Mouse (Mus musculus) megakaryocyte, embryonic 14.5 days (primary cell): ENCODE data around the gene Zic4. TPM values are rescaled to one million over a fixed set of nuclear protein-coding genes. Genes with fewer than 3 reads are reported as not detected.

Experiments used
- H3K27me3 ChIP-seq: replicated peaks from 2 replicates; pipeline ENCODE3; 2012; ENCODE audit warnings: inconsistent platforms
- H3K36me3 ChIP-seq: replicated peaks from 2 replicates; pipeline ENCODE3; 2012; ENCODE audit warnings: low read length, inconsistent platforms, mixed read lengths
- H3K4me1 ChIP-seq: 2 replicates; pipeline ENCODE4 v1.6.1; 2012; ENCODE audit warnings: inconsistent platforms
- H3K4me3 ChIP-seq: replicated peaks from 2 replicates; pipeline ENCODE3; 2012; ENCODE audit warnings: moderate library complexity, mild to moderate bottlenecking, inconsistent platforms
- H3K9me3 ChIP-seq: 2 replicates; pipeline ENCODE4 v1.6.1; 2012; ENCODE audit warnings: inconsistent platforms
- FLI1 ChIP-seq: IDR thresholded peaks from 2 replicates; pipeline ENCODE4 v1.6.1; 2012; ENCODE audit warnings: low read length, inconsistent platforms, mixed read lengths
- GATA1 ChIP-seq: IDR thresholded peaks from 3 replicates; pipeline ENCODE4 v1.6.1; 2012; ENCODE audit warnings: mixed read lengths, low read length, inconsistent platforms, borderline replicate concordance
- polyA plus RNA-seq: library from polyadenylated mRNA; stranded (reverse); fragments of >175 nt; gene quantifications from 2 replicates; pipeline ENCODE4 v1.2.3, GENCODE M21; 2012; ENCODE audit warnings: low replicate concordance; ENCODE audit not compliant: insufficient read depth

Gene Zic4
- polyA plus RNA-seq, 1 experiment: not detected

DNA sequence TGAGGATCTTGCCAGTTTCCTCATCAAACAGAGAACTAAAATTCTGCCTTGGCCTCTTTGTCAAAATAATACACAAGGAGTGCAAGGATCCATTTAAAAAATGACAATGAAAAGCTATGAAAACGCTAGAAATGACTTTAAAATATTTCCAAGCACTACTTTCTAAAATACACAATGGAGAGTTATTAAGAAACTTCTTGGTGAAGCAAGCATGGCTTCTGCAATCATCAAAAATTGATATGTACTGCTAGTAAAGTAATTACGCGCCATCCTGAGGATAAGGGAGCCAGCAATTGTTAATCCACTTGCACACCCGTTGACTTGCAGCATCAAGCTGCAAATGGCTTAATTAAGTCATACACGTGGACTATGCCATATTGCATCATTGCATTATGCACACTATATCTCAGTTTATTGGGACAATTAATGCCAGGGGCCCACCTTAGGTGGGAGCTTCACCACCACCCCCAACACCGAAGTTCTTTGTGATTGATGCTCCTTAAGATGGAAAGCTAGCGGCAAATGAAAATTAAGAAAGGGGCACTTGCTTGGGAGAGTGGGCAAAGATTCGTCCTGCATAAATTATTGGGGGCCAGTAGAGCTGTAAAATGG, 38.4 kb downstream of the Zic4 start:
- H3K36me3 ChIP-seq: no peaks in the 10 kb centered on the region
- peaks cover 75% of the 10 kb centered on the region for H3K27me3 ChIP-seq
- TF ChIP-seq GATA1 (no peak), FLI1 (no peak)
- peaks cover 6% of the 10 kb centered on the region; the same call in 1 of the 2 replicates for H3K9me3 ChIP-seq
- no peak overlapping the region for H3K4me3 ChIP-seq
- no peaks in the 10 kb centered on the region; the same call in 1 of the 2 replicates for H3K4me1 ChIP-seq

DNA sequence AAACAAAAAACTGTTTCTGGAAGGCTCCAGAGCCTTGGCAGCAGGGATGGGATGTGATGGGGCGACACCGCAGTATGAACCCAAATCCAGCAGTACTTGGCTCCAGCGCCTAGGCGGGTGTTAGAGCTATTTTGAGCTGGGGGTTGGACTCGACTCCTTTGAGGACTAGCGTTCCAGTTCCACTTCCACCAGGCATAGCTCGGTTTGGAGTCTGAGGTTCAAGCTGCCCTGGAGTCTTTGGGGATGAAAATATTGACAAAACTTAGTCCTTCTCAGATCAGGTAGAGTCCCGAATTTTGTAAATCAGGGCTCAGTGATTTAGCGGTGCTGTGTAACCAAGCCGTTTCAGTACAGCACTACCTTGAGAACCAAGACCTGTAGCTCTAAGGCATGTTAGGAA, 39.3 kb downstream of the Zic4 start:
- Histone ChIP-seq H3K9me3 (peaks cover 13% of the 10 kb centered on the region; the same call in 1 of the 2 replicates), H3K4me1 (peaks cover 4% of the 10 kb centered on the region; the same call in 1 of the 2 replicates), H3K4me3 (no peak overlapping the region), H3K36me3 (no peaks in the 10 kb centered on the region), H3K27me3 (peaks cover 75% of the 10 kb centered on the region)
- TF ChIP-seq FLI1 (no peak), GATA1 (no peak)

DNA sequence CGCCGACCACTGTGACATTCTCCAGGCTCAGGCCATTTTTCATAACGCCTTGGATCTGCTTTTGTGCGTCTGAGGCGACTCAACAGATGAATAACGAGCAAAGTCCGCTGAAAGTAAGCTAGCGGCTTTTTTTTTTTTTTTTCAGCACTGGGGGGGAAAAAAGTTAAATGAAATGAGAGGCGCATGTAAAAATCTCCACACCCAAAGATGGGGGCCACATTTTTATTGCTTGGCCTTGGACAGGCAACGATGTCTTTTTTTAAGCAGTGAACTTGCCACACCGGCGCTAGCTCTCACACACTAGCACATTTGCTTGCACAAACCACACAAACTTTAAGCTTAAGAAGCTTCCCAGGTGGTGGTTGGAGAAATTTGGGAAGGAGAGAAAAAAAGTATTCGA, 42.0 kb downstream of the Zic4 start:
- no peak overlapping the region for H3K4me3 ChIP-seq
- H3K4me1 ChIP-seq: peaks cover 4% of the 10 kb centered on the region; the same call in 1 of the 2 replicates
- H3K9me3 ChIP-seq: peaks cover 13% of the 10 kb centered on the region; the same call in 1 of the 2 replicates
- H3K27me3 ChIP-seq: peaks cover 67% of the 10 kb centered on the region
- TF ChIP-seq FLI1 (no peak), GATA1 (no peak)
- H3K36me3 ChIP-seq: no peaks in the 10 kb centered on the region

DNA sequence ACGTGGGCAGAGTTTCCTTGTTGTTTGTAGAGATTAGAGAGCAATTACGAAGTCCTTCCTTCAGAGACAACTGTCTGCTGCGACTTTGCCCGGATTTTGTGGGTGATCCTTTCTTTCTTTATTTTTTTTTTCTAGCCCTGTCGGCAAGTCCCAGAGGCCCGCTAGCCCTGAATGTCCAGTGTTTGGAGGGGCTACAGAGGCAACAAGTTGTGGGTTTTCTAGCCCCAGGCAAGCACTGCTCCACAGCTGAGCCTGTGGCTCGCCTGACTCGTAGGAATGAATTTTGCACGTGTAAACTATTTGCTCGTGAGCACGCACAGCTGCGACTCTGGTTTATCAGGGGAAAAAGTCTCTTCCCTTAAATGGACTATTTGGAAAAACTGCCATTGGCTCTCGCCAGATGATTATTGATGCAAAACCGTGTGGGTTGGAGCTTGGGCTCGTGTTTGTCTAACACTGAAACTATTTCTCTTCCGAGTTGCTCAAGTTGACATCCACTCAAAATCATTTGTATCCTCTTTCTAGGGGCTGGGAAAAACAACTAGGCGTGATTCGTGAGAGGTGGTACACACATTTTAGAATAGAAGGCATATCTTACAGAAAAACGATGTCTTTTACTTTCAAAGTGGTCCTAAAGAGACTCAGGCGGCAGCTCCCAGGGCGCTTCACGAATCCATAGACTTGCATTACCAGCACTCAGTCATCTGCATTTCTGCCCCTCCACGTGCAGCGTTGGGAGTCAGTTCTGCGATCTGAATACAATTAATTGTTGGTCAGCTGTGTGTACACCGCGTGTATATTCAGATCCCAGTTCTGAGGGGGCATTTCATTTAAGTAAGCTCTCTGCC, 42.9 kb downstream of the Zic4 start:
- peaks cover 4% of the 10 kb centered on the region; the same call in 1 of the 2 replicates for H3K4me1 ChIP-seq
- TF ChIP-seq GATA1: no peak
- H3K9me3 ChIP-seq: peaks cover 13% of the 10 kb centered on the region; the same call in 1 of the 2 replicates
- H3K36me3 ChIP-seq: no peaks in the 10 kb centered on the region
- H3K27me3 ChIP-seq: peaks cover 66% of the 10 kb centered on the region
- no peak overlapping the region for H3K4me3 ChIP-seq

DNA sequence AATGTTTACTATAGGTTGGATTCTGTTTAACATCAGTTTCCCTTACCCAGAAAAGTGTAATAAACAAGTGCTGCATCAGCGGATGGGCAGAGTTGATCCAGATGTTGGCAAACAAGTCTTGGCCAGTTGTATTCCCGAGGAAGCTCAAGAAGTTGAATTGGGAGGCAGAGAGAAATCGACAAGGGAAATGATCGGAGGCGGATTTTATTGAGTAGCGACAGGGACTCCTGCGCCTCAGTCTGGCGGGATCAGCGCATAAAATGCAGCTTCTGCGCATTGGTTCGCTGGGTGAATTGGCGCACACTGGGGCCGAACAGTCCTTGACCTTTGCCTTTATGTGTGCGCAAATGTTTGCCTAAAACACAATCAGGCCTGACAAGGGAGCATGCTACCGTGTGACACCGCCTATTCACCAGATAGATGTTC, 43.6 kb downstream of the Zic4 start:
- Histone ChIP-seq H3K4me1 (peaks cover 4% of the 10 kb centered on the region; the same call in 1 of the 2 replicates), H3K9me3 (peaks cover 13% of the 10 kb centered on the region; the same call in 1 of the 2 replicates), H3K36me3 (no peaks in the 10 kb centered on the region), H3K27me3 (peaks cover 63% of the 10 kb centered on the region), H3K4me3 (peak overlapping the region; percentile 35)
- no peak for TF ChIP-seq FLI1
- TF ChIP-seq GATA1: no peak

DNA sequence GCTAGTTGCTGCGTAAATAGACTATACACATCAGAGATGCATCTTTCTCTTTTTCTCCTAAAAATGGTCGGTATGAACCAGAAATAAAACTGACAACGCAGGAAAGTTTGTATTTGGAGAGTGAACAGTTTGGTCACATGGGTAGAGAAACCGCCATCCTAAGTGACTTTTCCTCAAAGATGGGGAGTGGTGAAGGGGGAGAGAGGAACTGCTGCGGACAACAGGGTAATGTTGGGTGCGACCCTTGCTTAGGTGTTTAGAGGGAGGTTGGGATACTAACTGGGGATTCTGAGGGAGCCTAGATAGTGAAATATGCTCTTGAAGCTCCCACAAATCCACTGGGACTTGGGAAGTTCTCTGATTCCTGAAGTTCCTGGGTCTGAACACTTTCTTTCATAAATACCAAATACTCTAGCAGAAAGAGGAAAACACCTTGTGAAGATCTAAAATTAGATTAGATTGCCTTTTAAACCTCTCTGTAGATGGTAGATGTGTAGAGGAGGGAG, 44.1 kb downstream of the Zic4 start:
- H3K36me3 ChIP-seq: no peaks in the 10 kb centered on the region
- H3K9me3 ChIP-seq: peaks cover 13% of the 10 kb centered on the region; the same call in 1 of the 2 replicates
- H3K4me1 ChIP-seq: peaks cover 4% of the 10 kb centered on the region; the same call in 1 of the 2 replicates
- no peak for TF ChIP-seq FLI1
- TF ChIP-seq GATA1: no peak
- no peak overlapping the region for H3K4me3 ChIP-seq
- H3K27me3 ChIP-seq: peaks cover 59% of the 10 kb centered on the region

DNA sequence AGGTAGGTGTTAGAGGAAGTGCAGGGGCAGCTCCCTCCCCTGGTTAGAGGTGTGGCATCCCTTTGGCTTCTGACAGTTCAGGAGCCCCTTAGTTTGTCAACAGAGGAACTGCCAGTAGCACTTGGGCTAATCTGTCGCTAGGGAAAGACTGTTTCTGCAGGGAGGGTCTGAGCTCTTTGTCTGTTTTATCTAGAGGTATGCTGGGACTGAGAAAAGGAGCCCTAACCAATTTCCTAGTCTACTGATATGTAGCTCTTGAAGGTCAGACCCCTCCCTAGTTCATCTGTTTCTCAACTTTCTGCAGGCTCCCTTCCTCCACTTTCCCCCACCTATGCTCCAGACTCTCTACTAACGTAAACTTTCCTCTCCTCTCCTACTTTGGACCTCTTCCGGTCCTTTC, 47.6 kb downstream of the Zic4 start:
- Histone ChIP-seq H3K27me3 (peaks cover 34% of the 10 kb centered on the region), H3K4me3 (no peak overlapping the region), H3K4me1 (peaks cover 4% of the 10 kb centered on the region; the same call in 1 of the 2 replicates), H3K9me3 (peaks cover 10% of the 10 kb centered on the region; the same call in 1 of the 2 replicates), H3K36me3 (no peaks in the 10 kb centered on the region)
- no peak for TF ChIP-seq FLI1
- TF ChIP-seq GATA1: no peak

DNA sequence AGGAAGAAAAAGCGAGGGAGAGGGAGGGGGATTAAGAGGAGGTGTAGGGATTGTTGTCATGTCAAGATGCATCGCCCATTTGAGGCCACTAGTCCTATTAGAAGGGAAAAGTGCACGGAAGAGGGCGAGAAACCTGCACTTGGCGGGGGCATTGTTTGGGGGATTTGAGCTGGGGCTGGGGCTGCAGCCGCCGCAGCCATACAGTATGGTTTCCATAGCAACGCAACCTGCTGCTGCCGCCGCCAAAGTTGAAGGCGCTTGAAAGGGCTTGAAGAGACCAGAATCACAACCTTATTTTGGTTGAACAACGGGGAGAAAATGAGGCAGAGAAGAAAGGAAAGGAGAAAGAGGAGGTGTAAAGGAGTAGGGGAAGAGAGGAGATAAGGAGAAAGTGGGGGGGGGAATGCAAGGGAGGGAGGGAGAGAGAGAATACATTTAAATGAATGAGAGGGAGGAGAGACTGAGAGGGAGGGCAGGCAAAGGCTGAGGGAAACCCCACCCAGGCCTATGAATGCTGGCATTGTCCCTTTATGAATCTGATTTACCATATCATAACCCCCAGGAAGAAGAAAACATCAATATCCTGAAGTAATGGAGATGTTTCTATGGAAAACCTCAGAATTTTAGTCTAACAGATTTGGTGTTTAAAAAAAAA, 51.9 kb downstream of the Zic4 start:
- H3K4me3 ChIP-seq: no peak overlapping the region
- H3K36me3 ChIP-seq: no peaks in the 10 kb centered on the region
- H3K9me3 ChIP-seq: no peaks in the 10 kb centered on the region
- peaks cover 18% of the 10 kb centered on the region for H3K27me3 ChIP-seq
- TF ChIP-seq FLI1: no peak
- TF ChIP-seq GATA1: no peak
- H3K4me1 ChIP-seq: no peaks in the 10 kb centered on the region

DNA sequence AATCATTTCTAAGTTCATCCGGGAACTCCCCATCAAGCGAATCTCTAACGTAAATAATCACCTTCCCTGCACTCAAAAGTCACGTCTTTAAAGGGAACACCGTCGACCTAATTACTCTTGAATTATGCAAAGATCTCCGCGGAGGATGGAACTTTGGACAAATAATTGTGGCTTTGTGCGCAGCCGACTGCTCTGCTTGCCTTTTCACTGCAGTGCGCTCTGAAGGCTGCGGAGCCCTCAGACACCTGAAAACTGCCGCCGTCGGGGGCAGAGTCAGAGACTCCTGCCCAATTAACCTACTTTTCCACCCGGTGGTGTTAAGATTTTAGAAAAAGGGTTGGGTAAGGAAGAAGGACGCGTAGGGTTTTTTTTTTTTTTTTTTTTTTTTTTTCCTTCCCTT, 58.2 kb downstream of the Zic4 start:
- no peaks in the 10 kb centered on the region for H3K36me3 ChIP-seq
- H3K27me3 ChIP-seq: peaks cover 11% of the 10 kb centered on the region
- no peak overlapping the region for H3K4me3 ChIP-seq
- TF ChIP-seq GATA1: no peak
- TF ChIP-seq FLI1: no peak
- H3K4me1 ChIP-seq: no peaks in the 10 kb centered on the region
- H3K9me3 ChIP-seq: no peaks in the 10 kb centered on the region

Other genes starting within 250 kb of the Zic4 start
- not detected in 2 replicates for gene Zic1, start 3.4 kb downstream of the Zic4 start, polyA plus RNA-seq